Mouse (Mus musculus): ENCODE measurements at regions not wholly inside any gene's neighbourhood (a gene's known extent, or its start where the extent isn't known, plus 50 kb on each side); places are given as distances from the start of the nearest gene placed in this dataset.
"Not testable (repeated sequence)": the region's sequence is repeated elsewhere in the genome, so short reads cannot be mapped to it uniquely, and the experiment has no call there.

DNA sequence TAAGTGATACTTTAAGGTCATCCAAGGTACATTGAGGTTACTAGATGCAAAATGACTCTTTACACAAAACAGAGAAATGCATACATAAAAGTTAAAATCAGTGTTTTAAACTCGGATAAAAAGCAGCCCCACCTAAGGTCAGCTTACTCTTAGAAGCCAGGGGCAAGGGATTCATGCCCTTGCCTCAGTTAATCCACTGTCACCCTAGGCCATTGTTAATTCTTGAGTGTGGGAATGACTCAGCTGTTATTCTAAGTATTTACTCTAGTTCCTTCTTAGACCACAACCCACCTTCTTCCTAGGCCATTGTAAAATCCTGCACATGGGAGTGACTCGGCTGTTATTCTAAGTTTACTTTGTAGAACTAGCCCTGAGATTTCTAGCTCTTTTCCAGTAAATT lies 64.1 kb upstream of the Ces1h start:
- TF ChIP-seq MAFK (IDR thresholded peaks at IDR 0.05; ENCODE audit: insufficient read depth, low read depth, low read length), result peak; percentile 51; the same call in 1 of the 2 replicates
- H3K9me3 ChIP-seq (ENCODE audit: control insufficient read depth, insufficient read depth, low read depth, low read length); in situ Hi-C loops (cut with MboI; ENCODE audit: low sequenced_read_pairs in 2 of 2, unreplicated experiment in 2 of 2): not testable (repeated sequence)

DNA sequence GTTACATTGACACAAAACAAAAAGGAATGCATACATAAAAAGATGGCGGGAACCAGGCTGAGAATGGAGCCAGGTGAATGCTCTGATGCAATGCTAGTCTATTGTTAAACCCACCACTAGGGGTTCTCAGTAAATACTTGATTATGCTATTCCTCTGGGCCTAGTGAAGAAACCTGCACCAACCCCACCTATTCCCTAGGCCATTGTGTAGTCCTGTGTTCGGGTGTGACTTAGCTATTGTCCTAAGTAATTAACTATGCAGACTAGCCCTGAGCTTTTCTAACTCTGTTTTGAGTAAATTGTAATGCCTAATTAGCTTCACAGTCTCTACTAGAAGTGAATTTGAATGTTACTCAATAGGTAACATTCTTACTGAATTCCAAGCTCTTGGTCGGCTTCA lies 62.4 kb upstream of the Ces1h start:
- Histone ChIP-seq H3K9me3 (ENCODE audit: control insufficient read depth, insufficient read depth, low read depth, low read length) (no peaks in the 10 kb centered on the region), H3K9ac (ENCODE audit: insufficient read depth, low read depth, low read length, poor library complexity, severe bottlenecking) (no peak overlapping the region), H3K27ac (ENCODE audit: insufficient read depth, low read depth, low read length, poor library complexity, severe bottlenecking) (peak overlapping the region; percentile 84; the same call in 1 of the 2 replicates), H3K4me1 (ENCODE audit: control insufficient read depth in 2 of 2, insufficient read depth in 2 of 2, low read length in 2 of 2, poor library complexity in 1 of 2) (peaks cover 4 to 5% of the 10 kb centered on the region in 2 experiments; a peak in 3 of 4 replicates), H3K4me3 (ENCODE audit: insufficient read depth in 1 of 2, low read depth in 1 of 2, low read length in 2 of 2, poor library complexity in 1 of 2, severe bottlenecking in 1 of 2) (no peak overlapping the region), H3K36me3 (ENCODE audit: control insufficient read depth, insufficient read depth, low read length, poor library complexity, severe bottlenecking) (no peaks in the 10 kb centered on the region)
- TF ChIP-seq CHD2 (IDR thresholded peaks at IDR 0.05; ENCODE audit: low read depth, low read length), result 0 out of 2 replicates have a peak, but pooled peaks have one; percentile 34
- no peak for TF ChIP-seq ZNF384 (IDR thresholded peaks at IDR 0.05; ENCODE audit: low read depth, low read length)
- no peak for TF ChIP-seq ZC3H11A (IDR thresholded peaks at IDR 0.05; ENCODE audit: borderline replicate concordance, low read depth, low read length)
- DNase-seq (ENCODE audit: low read depth, low spot score), result peak; percentile 58
- in situ Hi-C loops (cut with MboI; ENCODE audit: low sequenced_read_pairs in 2 of 2, unreplicated experiment in 2 of 2), result no loop called here

More for the DNA sequence above, 64.1 kb upstream of the Ces1h start:
- H3K27ac ChIP-seq (ENCODE audit: insufficient read depth, low read depth, low read length, poor library complexity, severe bottlenecking); H3K36me3 ChIP-seq (ENCODE audit: control insufficient read depth, insufficient read depth, low read length, poor library complexity, severe bottlenecking); H3K9ac ChIP-seq (ENCODE audit: insufficient read depth, low read depth, low read length, poor library complexity, severe bottlenecking); H3K4me3 ChIP-seq (ENCODE audit: insufficient read depth in 1 of 2, low read depth in 1 of 2, low read length in 2 of 2, poor library complexity in 1 of 2, severe bottlenecking in 1 of 2); H3K4me1 ChIP-seq (ENCODE audit: control insufficient read depth in 2 of 2, insufficient read depth in 2 of 2, low read length in 2 of 2, poor library complexity in 1 of 2); DNase-seq (ENCODE audit: low read depth, low spot score): not testable (repeated sequence)

DNA sequence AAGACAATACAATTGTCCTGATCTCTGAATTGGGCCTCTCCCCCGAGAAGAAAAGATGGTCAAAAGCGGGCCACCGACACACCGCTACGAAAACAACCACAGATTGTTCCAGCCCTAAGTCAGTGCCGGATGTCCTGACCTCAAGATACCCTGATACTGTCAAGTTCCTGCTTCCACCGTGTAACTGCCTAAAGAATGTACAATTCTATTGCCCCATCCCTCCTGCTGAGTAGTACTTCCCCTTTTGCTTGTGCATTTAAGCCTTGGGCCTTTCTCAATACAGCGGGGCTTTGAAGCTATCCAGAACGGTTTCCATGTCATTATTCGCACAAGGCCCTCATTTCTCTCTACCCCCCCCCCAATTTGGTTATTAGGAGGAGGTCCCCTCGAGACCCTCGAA lies 57.1 kb upstream of the Ces1h start:
- H3K27ac ChIP-seq (ENCODE audit: insufficient read depth, low read depth, low read length, poor library complexity, severe bottlenecking); H3K36me3 ChIP-seq (ENCODE audit: control insufficient read depth, insufficient read depth, low read length, poor library complexity, severe bottlenecking); in situ Hi-C loops (cut with MboI; ENCODE audit: low sequenced_read_pairs in 2 of 2, unreplicated experiment in 2 of 2); H3K4me1 ChIP-seq (ENCODE audit: control insufficient read depth in 2 of 2, insufficient read depth in 2 of 2, low read length in 2 of 2, poor library complexity in 1 of 2); DNase-seq (ENCODE audit: low read depth, low spot score); H3K9me3 ChIP-seq (ENCODE audit: control insufficient read depth, insufficient read depth, low read depth, low read length); H3K4me3 ChIP-seq (ENCODE audit: insufficient read depth in 1 of 2, low read depth in 1 of 2, low read length in 2 of 2, poor library complexity in 1 of 2, severe bottlenecking in 1 of 2); H3K9ac ChIP-seq (ENCODE audit: insufficient read depth, low read depth, low read length, poor library complexity, severe bottlenecking): not testable (repeated sequence)

DNA sequence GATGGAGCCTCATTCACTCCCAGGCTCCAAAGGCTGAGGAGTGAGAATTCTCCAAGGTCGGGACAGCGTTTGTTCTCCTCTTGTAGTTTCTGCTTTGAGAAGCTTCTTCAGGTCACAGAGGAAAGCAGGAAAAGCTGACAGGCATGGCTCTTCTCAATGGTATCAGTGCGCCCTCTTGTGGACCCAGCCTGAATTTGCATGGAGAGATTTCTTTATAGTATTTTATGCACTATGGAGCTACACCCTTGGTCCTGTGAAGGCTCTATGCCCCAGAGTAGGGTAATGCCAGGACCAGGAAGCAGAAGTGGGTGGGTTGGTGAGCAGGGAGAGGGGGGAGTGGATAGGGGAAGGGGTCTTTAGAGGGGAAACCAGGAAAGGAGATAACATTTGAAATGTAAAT lies 51.1 kb upstream of the Ces1h start:
- DNase-seq (ENCODE audit: low read depth, low spot score), result peak; percentile 62
- Histone ChIP-seq H3K27ac (ENCODE audit: insufficient read depth, low read depth, low read length, poor library complexity, severe bottlenecking) (no peak overlapping the region), H3K4me3 (ENCODE audit: insufficient read depth in 1 of 2, low read depth in 1 of 2, low read length in 2 of 2, poor library complexity in 1 of 2, severe bottlenecking in 1 of 2) (no peak overlapping the region), H3K36me3 (ENCODE audit: control insufficient read depth, insufficient read depth, low read length, poor library complexity, severe bottlenecking) (no peaks in the 10 kb centered on the region), H3K9ac (ENCODE audit: insufficient read depth, low read depth, low read length, poor library complexity, severe bottlenecking) (no peak overlapping the region), H3K9me3 (ENCODE audit: control insufficient read depth, insufficient read depth, low read depth, low read length) (no peaks in the 10 kb centered on the region), H3K4me1 (ENCODE audit: control insufficient read depth in 2 of 2, insufficient read depth in 2 of 2, low read length in 2 of 2, poor library complexity in 1 of 2) (no peaks in the 10 kb centered on the region)
- in situ Hi-C loops (cut with MboI; ENCODE audit: low sequenced_read_pairs in 2 of 2, unreplicated experiment in 2 of 2), result no loop called here
- no peak for TF ChIP-seq ZNF384 (IDR thresholded peaks at IDR 0.05; ENCODE audit: low read depth, low read length)
- peak; percentile 75 for TF ChIP-seq ZC3H11A (IDR thresholded peaks at IDR 0.05; ENCODE audit: borderline replicate concordance, low read depth, low read length)
